Mouse (Mus musculus) lung, adult 2 months (tissue): ENCODE measurements at regions not wholly inside any gene's neighbourhood (a gene's known extent, or its start where the extent isn't known, plus 50 kb on each side); places are given as distances from the start of the nearest gene placed in this dataset.

Source experiments
- CTCF ChIP-seq: fragments of 200-500 bp; IDR thresholded peaks from 2 replicates; pipeline ENCODE4 v1.5.1; 2011; ENCODE audit warnings: mild to moderate bottlenecking, low read length, control low read depth; ENCODE audit not compliant: insufficient read depth
- POLR2A ChIP-seq: fragments of 200-500 bp; IDR thresholded peaks from 2 replicates; pipeline ENCODE4 v1.6.1; 2011; ENCODE audit warnings: low read depth, mild to moderate bottlenecking, control low read depth, low read length, borderline replicate concordance; ENCODE audit errors: extremely low read depth

- TF ChIP-seq POLR2A = no peak
- TF ChIP-seq CTCF = no peak
These were observed 588.6 kb downstream of the Rnf144a start for GRCm38 (mm10) chr12:25826451-25826850.
